Mouse (Mus musculus) brain, adult 2 months (tissue): ENCODE data around the gene Snap91.

Experiments used
- DNase-seq: peaks from one replicate; pipeline ENCODE4 v3.0.0; 2011; ENCODE audit warnings: low read depth, low spot score

The Snap91 gene

DNA sequence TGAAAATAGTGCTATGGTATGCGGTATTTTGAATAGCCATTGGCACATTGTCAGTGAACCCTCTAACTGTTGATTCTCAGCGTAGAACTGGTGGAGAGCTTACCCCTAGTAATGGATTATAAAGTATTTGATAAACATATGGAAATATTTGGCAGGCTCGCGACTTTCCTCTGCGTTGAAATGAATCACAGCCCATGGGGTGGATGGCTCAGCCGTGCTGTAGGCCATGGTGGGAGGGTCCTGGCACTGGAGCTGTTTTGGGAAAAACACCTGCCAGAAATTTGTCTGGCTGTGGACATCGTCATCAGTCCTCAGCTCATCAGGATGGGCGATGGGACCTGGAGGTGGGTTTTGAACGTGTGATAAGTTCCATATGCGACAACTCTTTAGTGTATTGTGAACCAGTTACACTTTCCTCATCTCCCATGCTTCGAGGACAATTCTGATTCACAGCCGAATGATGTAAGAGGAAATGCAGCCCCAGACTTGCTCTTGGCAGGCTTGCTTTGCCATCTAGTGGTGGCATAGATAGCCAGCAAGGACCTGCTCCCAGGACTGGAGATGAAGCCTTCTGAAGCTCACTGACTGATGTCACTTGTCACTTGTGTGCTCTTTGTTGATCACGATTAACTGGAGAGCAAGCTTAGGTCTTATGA is 134.4 kb downstream of the Snap91 start:
- DNase-seq = peak; percentile 95

GRCm38 (mm10) chr9:86744041-86744440 is 136.4 kb downstream of the Snap91 start:
- no peak for DNase-seq

GRCm38 (mm10) chr9:86742959-86743911 is 137.2 kb downstream of the Snap91 start, which contains the start of gene Prss35:
Gene Prss35 (plus strand): TSS chr9:86743649.
- DNase-seq = peak; percentile 33

- no peak for DNase-seq
These were observed 140.5 kb downstream of the Snap91 start for GRCm38 (mm10) chr9:86739971-86740370.

- peak; percentile 46 for DNase-seq
These were observed 141.7 kb downstream of the Snap91 start for GRCm38 (mm10) chr9:86738801-86739200.

DNA sequence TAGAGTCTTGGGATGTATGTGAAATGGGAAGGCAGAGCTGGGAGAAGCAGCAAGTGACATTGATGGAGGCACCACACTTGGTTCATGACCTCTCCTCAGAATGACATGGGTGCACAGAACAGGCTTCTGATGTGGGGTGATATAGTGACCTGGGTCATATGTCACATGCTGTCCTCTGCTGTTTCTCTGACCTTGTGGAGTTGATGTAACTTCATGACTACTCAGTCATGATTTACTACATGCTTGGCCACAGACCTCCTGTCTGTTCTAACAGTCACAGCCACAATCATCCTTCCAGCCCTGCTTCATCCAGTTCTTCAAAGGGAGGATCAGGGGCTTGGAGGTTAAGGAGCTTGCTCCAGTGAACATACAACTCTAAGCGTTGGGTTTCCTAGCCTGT is 142.4 kb downstream of the Snap91 start:
- DNase-seq = no peak

GRCm38 (mm10) chr9:86736991-86737390 is 143.5 kb downstream of the Snap91 start:
- DNase-seq = no peak

DNA sequence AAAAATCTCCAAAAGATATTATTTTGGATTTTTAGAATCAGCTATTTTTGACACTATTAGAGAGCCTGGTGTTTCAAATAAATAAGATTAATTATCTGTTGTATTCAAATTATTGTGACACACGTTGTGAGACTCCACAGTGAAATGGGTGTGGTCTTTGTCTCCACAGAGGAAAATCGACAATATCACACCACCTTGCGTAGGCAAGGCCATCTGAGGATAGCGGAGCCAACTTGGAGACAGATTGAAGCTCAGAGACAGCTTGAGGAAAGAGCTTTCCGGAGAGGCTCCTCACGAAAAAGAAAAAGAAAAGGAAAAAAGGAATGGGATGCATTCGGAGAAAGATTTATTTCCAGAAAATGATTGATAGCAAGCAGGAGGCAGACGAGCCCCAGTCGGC is 145.7 kb downstream of the Snap91 start:
- peak; percentile 35 for DNase-seq

DNA sequence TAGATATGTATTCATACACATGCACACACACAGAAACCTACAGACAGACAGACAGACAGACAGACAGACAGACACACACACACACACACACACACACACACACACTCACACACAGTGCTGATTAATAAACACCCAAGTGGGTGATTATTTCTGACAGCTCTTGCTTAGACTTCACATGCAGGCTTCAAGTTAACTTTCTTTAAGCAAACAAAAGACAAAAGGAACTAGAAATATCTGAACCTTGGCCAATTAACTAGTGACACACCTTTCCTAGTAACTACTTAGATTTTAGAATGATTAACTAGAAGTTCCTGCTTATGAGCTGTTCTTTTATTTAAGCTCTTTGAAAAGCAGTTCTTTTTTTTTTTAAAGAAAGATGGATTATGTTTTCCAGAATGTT is 146.1 kb downstream of the Snap91 start:
- no peak for DNase-seq

GRCm38 (mm10) chr9:86729811-86730210 is 150.6 kb downstream of the Snap91 start:
- no peak for DNase-seq

GRCm38 (mm10) chr9:86729084-86729483 is 151.4 kb downstream of the Snap91 start:
- DNase-seq = no peak

- no peak for DNase-seq
These were observed 152.1 kb downstream of the Snap91 start for GRCm38 (mm10) chr9:86728214-86728814.

GRCm38 (mm10) chr9:86726381-86726720 is 154.1 kb downstream of the Snap91 start:
- no peak for DNase-seq

DNA sequence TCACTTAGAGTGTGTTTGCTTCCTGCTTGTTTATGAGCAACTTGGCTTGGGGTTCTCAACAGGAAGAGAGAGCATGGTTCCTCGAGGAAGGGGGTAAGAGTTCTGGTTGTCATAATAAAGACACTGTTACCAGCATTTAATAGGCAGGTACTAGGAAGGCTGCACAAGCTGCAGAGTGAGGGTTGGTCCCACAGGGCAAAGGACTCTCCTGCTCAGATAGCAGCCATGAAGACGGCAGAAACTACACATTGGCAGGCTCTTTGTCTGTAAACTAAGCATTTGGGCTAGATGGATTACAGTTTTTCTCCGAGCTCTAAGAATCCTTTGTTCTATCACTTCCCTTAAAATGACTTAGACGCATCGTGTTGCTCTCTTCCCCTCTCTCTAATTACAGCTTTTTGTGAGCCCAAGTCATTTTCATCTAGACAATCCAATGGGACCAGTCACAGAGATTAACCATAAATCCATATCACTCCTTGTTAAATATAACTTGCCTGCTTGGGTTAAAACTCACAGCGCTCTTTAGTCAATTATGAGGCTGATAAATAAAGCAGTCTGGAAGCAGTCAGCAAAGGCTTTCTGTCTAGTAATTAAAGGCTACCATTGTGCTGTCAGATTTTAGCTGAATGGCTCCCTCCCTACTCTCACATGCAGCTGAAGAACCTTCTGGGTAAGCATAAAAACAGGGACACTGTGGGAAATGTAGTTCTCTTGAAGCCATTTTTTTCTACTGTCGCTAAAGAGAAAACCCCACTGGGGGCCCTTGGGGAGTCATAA is 154.7 kb downstream of the Snap91 start:
- DNase-seq = peak; percentile 71

DNA sequence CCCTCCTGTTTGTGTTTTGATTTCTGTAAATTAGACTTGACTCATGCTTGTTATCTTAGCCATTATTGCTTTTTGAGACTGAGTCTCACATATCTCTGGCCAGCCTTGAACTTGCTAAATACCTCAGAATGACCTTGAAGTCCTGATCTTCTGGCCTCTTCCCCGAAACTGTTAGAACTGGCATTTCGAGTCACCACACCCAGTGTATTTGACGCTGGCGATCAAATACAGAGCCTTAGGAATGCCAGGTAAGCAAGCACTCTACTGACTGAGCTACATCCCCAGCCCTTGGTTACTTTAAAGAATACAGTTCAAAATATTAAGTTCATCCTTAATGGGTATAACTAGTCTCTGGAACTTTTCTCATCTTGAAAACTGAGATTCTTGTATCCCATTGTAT is 155.4 kb downstream of the Snap91 start:
- no peak for DNase-seq

DNA sequence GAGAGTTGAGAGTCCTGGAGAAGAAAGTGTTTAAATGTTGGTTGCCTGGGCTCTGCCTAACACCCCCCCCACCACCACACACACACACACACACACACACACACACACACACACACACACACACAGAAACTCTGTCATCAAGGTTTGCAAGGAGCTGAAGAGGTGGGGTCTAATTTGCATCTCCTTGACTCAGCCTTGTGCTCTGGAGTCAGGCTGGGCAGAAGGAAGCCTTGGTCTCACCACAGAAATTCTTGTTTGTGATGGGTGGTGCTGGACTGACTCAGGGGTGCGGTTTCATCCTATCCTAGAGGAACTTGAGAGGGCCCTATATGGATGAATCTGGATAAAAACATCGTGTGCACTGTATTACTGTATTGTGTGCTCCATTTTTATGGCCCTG is 159.7 kb downstream of the Snap91 start:
- no peak for DNase-seq

- DNase-seq = no peak
These were observed 160.2 kb downstream of the Snap91 start for GRCm38 (mm10) chr9:86720227-86720626.

GRCm38 (mm10) chr9:86717119-86717518 is 163.3 kb downstream of the Snap91 start:
- no peak for DNase-seq

- peak; percentile 49 for DNase-seq
These were observed 163.9 kb downstream of the Snap91 start for GRCm38 (mm10) chr9:86716540-86716939.
